Mouse (Mus musculus) urinary bladder, postnatal 10 days (tissue): ENCODE data around the gene Actl6a.
A peak's percentile ranks its signal among the peaks of the same experiment; 100 is the strongest.
"Not testable (repeated sequence)": the region's sequence is repeated elsewhere in the genome, so short reads cannot be mapped to it uniquely, and the experiment has no call there.

Experiments
- DNase-seq: peaks from one replicate; pipeline ENCODE4 v3.0.0; 2022; ENCODE audit warnings: low spot score

Gene Actl6a

GRCm38 (mm10) chr3:32694737-32695582 is 11.1 kb upstream of the Actl6a start:
- DNase-seq: no peak

DNA sequence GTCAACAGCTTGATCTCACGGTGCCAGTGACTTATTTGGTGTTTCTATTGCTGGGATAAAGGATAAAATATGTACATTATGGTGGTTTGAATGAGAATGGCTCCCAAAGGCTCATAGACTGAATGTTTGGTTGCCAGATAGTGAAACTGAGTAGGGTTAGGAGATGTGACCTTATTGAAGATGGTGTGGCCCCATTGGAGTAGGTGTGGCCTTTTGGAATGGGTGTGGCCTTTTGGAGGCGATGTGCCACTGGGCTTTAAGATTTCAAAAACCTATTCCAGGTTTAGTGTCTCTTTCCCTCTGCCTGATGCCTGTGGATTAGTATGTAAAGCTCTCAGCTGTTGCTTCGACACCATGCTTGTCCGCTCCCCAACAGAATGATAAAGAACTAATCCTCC is 10.5 kb upstream of the Actl6a start:
- DNase-seq: no peak

- DNase-seq: peak; percentile 51
Measured at GRCm38 (mm10) chr3:32698228-32698863, 7.8 kb upstream of the Actl6a start.

DNA sequence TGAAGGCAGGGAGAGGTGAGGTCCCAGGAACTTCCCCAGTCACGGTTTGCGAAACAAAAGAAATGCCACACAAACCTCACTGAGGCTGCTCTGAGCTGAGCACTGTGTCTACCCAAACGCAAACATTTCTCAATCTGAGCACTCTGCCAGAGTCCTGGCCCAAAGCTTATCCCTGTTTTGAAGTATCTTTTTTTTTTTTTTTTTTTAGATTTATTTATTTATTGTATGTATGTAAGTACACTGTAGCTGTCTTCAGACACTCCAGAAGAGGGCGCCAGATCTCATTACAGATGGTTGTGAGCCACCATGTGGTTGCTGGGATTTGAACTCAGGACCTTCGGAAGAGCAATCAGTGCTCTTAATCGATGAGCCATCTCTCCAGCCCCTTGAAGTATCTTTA is 2.1 kb upstream of the Actl6a start:
- DNase-seq: not testable (repeated sequence)

GRCm38 (mm10) chr3:32704632-32705031 is 1.5 kb upstream of the Actl6a start:
- not testable (repeated sequence) for DNase-seq

GRCm38 (mm10) chr3:32708052-32708367 is 1.9 kb downstream of the Actl6a start:
- no peak for DNase-seq

- peak; percentile 94 for DNase-seq
Measured at GRCm38 (mm10) chr3:32708368-32709231, 2.5 kb downstream of the Actl6a start.

DNA sequence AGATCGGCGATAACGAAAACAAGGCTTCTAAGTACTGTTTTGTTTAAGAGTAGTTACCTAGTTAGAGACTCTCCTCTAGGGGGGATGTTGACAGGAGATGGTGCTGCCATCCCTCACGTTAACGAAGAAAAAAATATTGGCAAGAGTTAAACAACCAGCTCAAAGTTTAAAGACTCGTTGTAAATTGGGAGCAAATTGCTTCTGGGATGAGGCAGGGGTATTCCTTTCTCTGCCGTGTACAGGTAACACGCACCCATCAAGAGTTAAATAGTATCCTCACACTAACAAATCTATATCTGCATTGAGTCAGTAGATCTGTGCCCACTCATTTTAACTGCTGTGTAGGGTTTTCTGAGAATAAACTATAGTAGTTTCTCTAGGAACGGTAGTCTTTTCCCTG is 3.3 kb downstream of the Actl6a start:
- no peak for DNase-seq

GRCm38 (mm10) chr3:32713711-32714110 is 7.6 kb downstream of the Actl6a start:
- DNase-seq: no peak

GRCm38 (mm10) chr3:32717403-32717802 is 11.3 kb downstream of the Actl6a start:
- not testable (repeated sequence) for DNase-seq

DNA sequence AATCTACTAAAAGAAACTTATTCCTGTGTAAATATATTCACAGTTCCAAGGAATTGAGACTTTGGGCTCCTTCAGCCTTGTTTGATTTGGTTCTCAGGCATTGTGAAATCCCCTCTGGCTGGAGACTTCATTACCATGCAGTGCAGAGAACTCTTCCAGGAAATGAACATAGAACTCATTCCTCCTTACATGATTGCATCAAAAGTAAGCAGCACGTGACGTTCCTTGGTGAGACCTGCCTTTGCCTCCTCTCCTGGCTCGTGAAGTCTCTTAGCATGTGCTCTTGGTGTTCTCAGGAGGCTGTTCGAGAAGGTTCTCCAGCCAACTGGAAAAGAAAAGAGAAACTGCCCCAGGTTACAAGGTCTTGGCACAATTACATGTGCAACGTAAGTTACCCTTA is 12.2 kb downstream of the Actl6a start:
- no peak for DNase-seq

- no peak for DNase-seq
Measured at GRCm38 (mm10) chr3:32724191-32724590, 18.1 kb downstream of the Actl6a start.

DNA sequence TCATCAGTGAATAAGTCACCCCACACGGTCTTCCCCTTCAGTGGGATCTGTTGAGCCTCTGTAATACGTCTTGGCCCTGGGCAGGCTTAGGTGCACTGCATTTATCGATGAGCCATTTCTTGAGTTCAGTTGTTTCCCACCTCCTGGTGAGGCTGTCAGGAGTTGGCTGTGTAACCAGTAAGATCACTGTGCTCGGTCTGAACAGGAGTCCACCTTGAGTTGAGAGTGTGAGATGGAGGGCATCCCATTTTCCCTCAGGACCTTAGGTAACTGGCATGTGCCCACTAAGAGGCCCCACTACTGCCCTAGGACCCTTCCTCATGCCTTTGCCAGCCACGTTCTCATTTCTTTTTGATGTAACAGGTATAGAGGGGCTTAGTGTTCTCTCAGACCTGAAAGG is 19.9 kb downstream of the Actl6a start:
- DNase-seq: no peak

DNA sequence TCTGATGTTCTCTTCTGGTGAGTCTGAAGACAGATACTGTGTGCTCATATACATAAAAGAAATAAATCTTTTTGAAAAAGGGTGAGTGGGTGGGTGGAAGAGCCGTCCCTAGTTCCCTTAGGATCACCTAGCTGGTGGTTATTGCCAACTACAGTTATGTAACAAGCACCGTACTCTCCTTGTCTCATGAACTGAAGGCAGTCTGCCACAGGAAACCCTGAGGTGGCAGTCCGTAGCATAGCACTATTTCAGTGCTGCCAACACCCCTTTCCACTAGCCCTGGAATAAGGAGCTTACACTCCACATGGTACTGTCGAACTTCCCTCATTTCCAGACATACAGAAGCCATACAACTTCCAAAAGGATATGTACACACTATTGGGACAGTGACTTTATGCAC is 21.8 kb downstream of the Actl6a start:
- DNase-seq: no peak

DNA sequence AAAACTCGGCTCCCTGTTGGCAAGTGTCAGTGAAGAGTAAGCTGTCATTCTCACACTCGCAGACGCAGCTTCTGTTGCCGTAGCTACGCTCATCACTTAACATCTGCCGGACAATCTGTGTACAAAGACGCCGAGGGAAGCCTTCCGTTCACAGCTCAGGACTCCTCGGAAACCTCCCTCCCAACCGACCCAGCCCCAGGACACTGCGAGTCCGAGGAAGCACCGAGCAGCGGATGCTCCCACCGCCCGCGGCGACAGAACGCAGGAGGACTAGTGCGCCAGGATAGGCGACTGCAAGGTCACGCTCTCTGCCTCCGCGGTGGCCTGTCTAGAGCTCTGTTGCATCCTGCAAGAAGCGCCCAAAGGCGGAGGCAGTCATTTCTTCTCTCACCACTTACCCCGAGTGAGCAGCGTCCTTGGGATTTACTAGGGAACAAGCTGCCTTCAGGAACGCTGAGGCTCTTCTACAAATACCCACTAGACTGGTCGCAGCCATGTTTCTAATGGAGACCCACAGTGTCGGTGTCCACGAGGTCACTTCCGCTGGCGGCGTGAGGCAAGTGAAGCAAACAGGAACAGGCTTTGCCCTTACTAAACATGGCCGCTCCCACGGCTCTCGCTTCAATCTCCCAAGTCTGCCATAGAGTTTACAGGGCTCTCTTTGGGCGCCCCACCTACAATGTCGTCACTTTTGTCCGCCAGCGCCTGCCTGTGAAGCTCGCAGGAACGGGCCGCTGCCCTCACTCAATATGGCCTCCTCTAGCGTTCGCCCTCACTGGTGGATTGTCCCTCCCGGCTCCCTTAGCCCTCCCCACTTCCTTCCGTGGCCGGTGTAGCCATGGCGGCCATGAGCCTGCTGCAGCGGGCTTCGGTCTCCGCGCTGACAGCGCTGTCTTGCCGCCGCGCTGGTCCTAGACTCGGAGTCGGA is 30.4 kb downstream of the Actl6a start, which contains the start of gene Ndufb5:
Gene Ndufb5, plus strand, starts transcription at position 747 of the 928 bp plus-strand sequence.
- DNase-seq: peak; percentile 86

- DNase-seq: no peak
Measured at GRCm38 (mm10) chr3:32737172-32737655, 31.1 kb downstream of the Actl6a start, which contains the start of gene Mrpl47. TSS of gene Mrpl47 (minus strand) at chr3:32737605.

DNA sequence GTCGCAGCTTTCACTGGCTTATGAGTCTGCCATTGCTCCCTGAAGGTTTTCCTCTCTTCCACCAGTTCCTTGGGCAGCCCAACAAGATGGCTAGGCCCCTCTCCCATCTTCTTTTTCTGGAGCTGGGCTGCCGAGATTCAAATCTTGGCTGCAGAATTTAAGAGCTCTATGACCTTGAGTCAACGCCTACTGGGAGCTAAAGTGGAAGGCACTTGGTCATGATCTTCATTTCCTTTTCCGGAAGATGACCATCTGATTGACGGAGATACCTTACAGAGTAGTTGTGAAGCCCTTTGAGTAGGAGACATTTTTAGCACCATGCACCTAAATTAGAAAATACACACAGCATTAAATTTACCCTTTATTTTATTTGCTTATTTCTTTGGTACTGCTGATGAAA is 32.5 kb downstream of the Actl6a start:
- DNase-seq: no peak

GRCm38 (mm10) chr3:32742276-32742780 is 36.2 kb downstream of the Actl6a start:
- no peak for DNase-seq

- no peak for DNase-seq
Measured at GRCm38 (mm10) chr3:32745001-32745400, 38.9 kb downstream of the Actl6a start.

DNA sequence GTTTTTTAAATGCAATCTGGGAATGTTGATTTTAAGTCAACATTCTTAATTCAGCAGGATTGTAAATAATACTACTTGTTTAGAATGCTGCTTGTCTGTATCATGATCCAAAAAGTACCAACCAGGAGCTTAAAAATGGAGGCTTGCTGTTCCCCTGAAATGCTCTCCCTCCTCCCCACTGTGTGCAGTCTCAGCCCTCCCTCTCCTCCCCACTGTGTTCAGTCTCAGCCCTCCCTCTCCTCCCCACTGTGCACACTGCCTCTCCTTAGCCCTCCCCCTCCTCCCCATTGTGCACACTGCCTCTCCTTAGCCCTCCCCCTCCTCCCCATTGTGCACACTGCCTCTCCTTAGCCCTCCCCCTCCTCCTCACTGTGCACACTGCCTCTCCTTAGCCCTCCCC is 39.3 kb downstream of the Actl6a start:
- DNase-seq: not testable (repeated sequence)

- no peak for DNase-seq
Measured at GRCm38 (mm10) chr3:32748384-32748783, 42.3 kb downstream of the Actl6a start.
